Mouse (Mus musculus): ENCODE measurements around the gene Glis1.

Gene Glis1

GRCm38 (mm10) chr4:107624951-107625350 is 190.6 kb downstream of the Glis1 start:
- DNase-seq (ENCODE audit: low spot score), result no peak

GRCm38 (mm10) chr4:107628226-107628625 is 193.8 kb downstream of the Glis1 start:
- DNase-seq (ENCODE audit: low spot score), result no peak

GRCm38 (mm10) chr4:107628921-107629411 is 194.6 kb downstream of the Glis1 start:
- no peak for DNase-seq (ENCODE audit: low spot score)

GRCm38 (mm10) chr4:107634631-107635030 is 200.2 kb downstream of the Glis1 start:
- no peak for DNase-seq (ENCODE audit: low spot score)

- DNase-seq (ENCODE audit: low spot score), result no peak
These were observed 201.7 kb downstream of the Glis1 start for GRCm38 (mm10) chr4:107636099-107636498.

- peak; percentile 57 for DNase-seq (ENCODE audit: low spot score)
These were observed 203.3 kb downstream of the Glis1 start for GRCm38 (mm10) chr4:107637670-107638069.

GRCm38 (mm10) chr4:107638303-107638702 is 203.9 kb downstream of the Glis1 start:
- no peak for DNase-seq (ENCODE audit: low spot score)

- no peak for DNase-seq (ENCODE audit: low spot score)
These were observed 207.2 kb downstream of the Glis1 start for GRCm38 (mm10) chr4:107641624-107642023.

GRCm38 (mm10) chr4:107648959-107649485 is 214.6 kb downstream of the Glis1 start:
- no peak for DNase-seq (ENCODE audit: low spot score)

GRCm38 (mm10) chr4:107651021-107651496 is 216.7 kb downstream of the Glis1 start:
- no peak for DNase-seq (ENCODE audit: low spot score)

GRCm38 (mm10) chr4:107652598-107653279 is 218.3 kb downstream of the Glis1 start:
- peak; percentile 90 for DNase-seq (ENCODE audit: low spot score)

- DNase-seq (ENCODE audit: low spot score), result peak; percentile 60
These were observed 218.9 kb downstream of the Glis1 start for GRCm38 (mm10) chr4:107653280-107653643.

- no peak for DNase-seq (ENCODE audit: low spot score)
These were observed 226.3 kb downstream of the Glis1 start for GRCm38 (mm10) chr4:107660649-107661048.

GRCm38 (mm10) chr4:107668514-107668913 is 234.1 kb downstream of the Glis1 start:
- DNase-seq (ENCODE audit: low spot score), result no peak

GRCm38 (mm10) chr4:107670731-107671130 is 236.3 kb downstream of the Glis1 start:
- no peak for DNase-seq (ENCODE audit: low spot score)

GRCm38 (mm10) chr4:107673638-107674321 is 239.4 kb downstream of the Glis1 start:
- peak; percentile 91 for DNase-seq (ENCODE audit: low spot score)

- DNase-seq (ENCODE audit: low spot score), result no peak
These were observed 239.9 kb downstream of the Glis1 start for GRCm38 (mm10) chr4:107674322-107674644.

- DNase-seq (ENCODE audit: low spot score), result no peak
These were observed 241.3 kb downstream of the Glis1 start for GRCm38 (mm10) chr4:107675645-107676044.

- DNase-seq (ENCODE audit: low spot score), result no peak
These were observed 246.1 kb downstream of the Glis1 start for GRCm38 (mm10) chr4:107680311-107681098.

GRCm38 (mm10) chr4:107681099-107681849 is 246.9 kb downstream of the Glis1 start:
- no peak for DNase-seq (ENCODE audit: low spot score)

- DNase-seq (ENCODE audit: low spot score), result no peak
These were observed 248.8 kb downstream of the Glis1 start for GRCm38 (mm10) chr4:107683006-107683756.
